Mouse (Mus musculus) inflammation-experienced regulatory T-cells, adult 16 weeks (primary cell): Measurements from ENCODE around the gene Slamf7. TPM values are rescaled to one million over a fixed set of nuclear protein-coding genes. Genes with fewer than 3 reads are reported as not detected.

Experiments
- polyA plus RNA-seq: library from polyadenylated mRNA; unstranded; fragments of 100-300 nt; shearing (Covaris generic); gene quantifications from one replicate; pipeline ENCODE4 v1.2.1, GENCODE M21; 2017

The Slamf7 gene
- 16.1 TPM for polyA plus RNA-seq

GRCm38 (mm10) chr1:171652734-171653133 is at the start of gene Slamf7:
Gene Slamf7 (minus strand): TSS chr1:171653035.

GRCm38 (mm10) chr1:171681531-171682299 is 28.9 kb upstream of the Slamf7 start, which contains the start of gene Cd48:
Gene Cd48 (plus strand): TSS chr1:171682009.

GRCm38 (mm10) chr1:171607176-171607575 is 45.7 kb downstream of the Slamf7 start, which contains the start of gene Ly9:
Gene Ly9 (minus strand): TSS chr1:171607410.

Other genes with a start within 250 kb of the Slamf7 start
- 108 TPM for gene Usf1, start 241.7 kb downstream of the Slamf7 start, polyA plus RNA-seq
- 3.8 TPM for gene Tstd1, start 234.2 kb downstream of the Slamf7 start, polyA plus RNA-seq
- gene F11r, start 215.5 kb downstream of the Slamf7 start, polyA plus RNA-seq, result 0.52 TPM
- 11.9 TPM for gene Alyref2, start 149.6 kb downstream of the Slamf7 start, polyA plus RNA-seq
- gene Itln1, start 117.7 kb downstream of the Slamf7 start, polyA plus RNA-seq, result not detected
- gene Cd244a, start 93.8 kb downstream of the Slamf7 start, polyA plus RNA-seq, result 0.46 TPM
- 167 TPM for gene Ly9, start 45.6 kb downstream of the Slamf7 start, polyA plus RNA-seq
- gene Cd48, start 29.0 kb upstream of the Slamf7 start, polyA plus RNA-seq, result 537 TPM
- gene Slamf1, start 114.1 kb upstream of the Slamf7 start, polyA plus RNA-seq, result 104 TPM
- 170 TPM for gene Cd84, start 186.7 kb upstream of the Slamf7 start, polyA plus RNA-seq
- gene Gm10521, start 242.6 kb upstream of the Slamf7 start, polyA plus RNA-seq, result 0.94 TPM